ENCODE assay signal across 8 mouse cellular contexts in genomic region chr10:3974380-3974779, GRCm38 (mm10). TPM values are rescaled to one million over a fixed set of nuclear protein-coding genes. Genes with fewer than 3 reads are reported as not detected.
A peak's percentile ranks its signal among the peaks of the same experiment; 100 is the strongest.
DNase-seq lines count a peak whose midpoint lies in the region; ATAC-seq and TF ChIP-seq lines count a peak whose summit lies in the region.

No protein-coding gene starts in this region.

- no peak for DNase-seq in heart, postnatal 36 days
- DNase-seq in testis, postnatal 10 days (ENCODE audit: low spot score) = peak; percentile 37
- DNase-seq in testis, postnatal 14 days (ENCODE audit: low spot score) = no peak
- no peak for DNase-seq in limb, embryonic 14.5 days (ENCODE audit: low spot score)
- DNase-seq in stomach, postnatal 0 days (ENCODE audit: low spot score) = no peak
- DNase-seq in left cerebral cortex, adult 2 months (ENCODE audit: extremely low spot score in 1 of 2, low spot score in 2 of 2) = no peak
- DNase-seq in frontal cortex, postnatal 10 days (ENCODE audit: low spot score in 2 of 2) = no peak

- WGBS in heart, embryonic 15.5 days = 68% methylated on average over 3 of the region's 3 CpGs
- 65% methylated on average over 3 of the region's 3 CpGs for WGBS in limb, embryonic 14.5 days
- 75% methylated on average over 3 of the region's 3 CpGs for WGBS in stomach, postnatal 0 days

- H3K4me1 ChIP-seq in heart, embryonic 15.5 days (replicated peaks) = peaks cover 13% of the 10 kb centered on the region
- peaks cover 12% of the 10 kb centered on the region; the same call in 1 of the 2 replicates for H3K4me1 ChIP-seq in limb, embryonic 14.5 days (ENCODE audit: control insufficient read depth, insufficient read depth, low read length)
- no peaks in the 10 kb centered on the region for H3K4me1 ChIP-seq in stomach, postnatal 0 days (replicated peaks; ENCODE audit: control insufficient read depth, insufficient read depth)

- no peak for TF ChIP-seq POLR2A in limb, embryonic 14.5 days (IDR thresholded peaks at IDR 0.05; ENCODE audit: borderline replicate concordance, extremely low read depth, insufficient read depth, insufficient read length)

- ATAC-seq in heart, embryonic 15.5 days (replicated peaks; ENCODE audit: insufficient number of reproducible peaks, insufficient read depth, low FRiP score, low read depth) = no peak
- no peak for ATAC-seq in limb, embryonic 14.5 days (ENCODE audit: low FRiP score, low read depth)
- ATAC-seq in stomach, postnatal 0 days (ENCODE audit: low FRiP score, low TSS enrichment) = no peak

- no peak overlapping the region for H3K4me3 ChIP-seq in heart, embryonic 15.5 days
- no peak overlapping the region; the same call in 1 of the 2 replicates for H3K4me3 ChIP-seq in limb, embryonic 14.5 days (replicated peaks; ENCODE audit: low read length)
- peak overlapping the region; percentile 68; the same call in 1 of the 2 replicates for H3K4me3 ChIP-seq in stomach, postnatal 0 days (ENCODE audit: low read depth, low read length)
- no peak overlapping the region for H3K4me3 ChIP-seq in left cerebral cortex, adult 2 months

- peak overlapping the region; percentile 92; the same call in 1 of the 2 replicates for H3K4me2 ChIP-seq in heart, embryonic 15.5 days
- H3K4me2 ChIP-seq in limb, embryonic 14.5 days (replicated peaks; ENCODE audit: low read depth, low read length, severe bottlenecking) = peak overlapping the region; percentile 95; the same call in 1 of the 2 replicates
- H3K4me2 ChIP-seq in stomach, postnatal 0 days (replicated peaks; ENCODE audit: low read depth) = no peak overlapping the region

- no peaks in the 10 kb centered on the region for H3K9me3 ChIP-seq in heart, embryonic 15.5 days (replicated peaks)
- no peaks in the 10 kb centered on the region for H3K9me3 ChIP-seq in limb, embryonic 14.5 days (ENCODE audit: control insufficient read depth, low read length)
- no peaks in the 10 kb centered on the region for H3K9me3 ChIP-seq in stomach, postnatal 0 days (ENCODE audit: control insufficient read depth, low read length)

- no peaks in the 10 kb centered on the region for H3K27me3 ChIP-seq in heart, embryonic 15.5 days
- no peaks in the 10 kb centered on the region for H3K27me3 ChIP-seq in limb, embryonic 14.5 days (ENCODE audit: control insufficient read depth, insufficient read depth, low read length)
- no peaks in the 10 kb centered on the region for H3K27me3 ChIP-seq in stomach, postnatal 0 days (ENCODE audit: control insufficient read depth, insufficient read depth, low read length)

- H3K27ac ChIP-seq in heart, embryonic 15.5 days = no peak overlapping the region
- no peak overlapping the region for H3K27ac ChIP-seq in limb, embryonic 14.5 days (replicated peaks; ENCODE audit: low read depth, low read length)
- H3K27ac ChIP-seq in stomach, postnatal 0 days (replicated peaks) = no peak overlapping the region
- no peak overlapping the region for H3K27ac ChIP-seq in left cerebral cortex, adult 2 months

- no peak for TF ChIP-seq EP300 in stomach, postnatal 0 days (optimal IDR thresholded peaks at IDR 0.05)

- intact Hi-C loops in heart, postnatal 36 days (cut with DNase I) = no loop called here
- intact Hi-C loops in left cerebral cortex, adult 2 months (cut with DNase I) = no loop called here

- TF ChIP-seq CTCF in stomach, postnatal 0 days (IDR thresholded peaks at IDR 0.05; ENCODE audit: low read depth) = no peak
- TF ChIP-seq CTCF in left cerebral cortex, adult 2 months (IDR thresholded peaks at IDR 0.05) = no peak

- no peak overlapping the region for H3K9ac ChIP-seq in heart, embryonic 15.5 days
- H3K9ac ChIP-seq in limb, embryonic 14.5 days (ENCODE audit: low read depth, low read length, severe bottlenecking) = no peak overlapping the region
- no peak overlapping the region for H3K9ac ChIP-seq in stomach, postnatal 0 days (ENCODE audit: low read length)

- peaks cover 5% of the 10 kb centered on the region for H3K36me3 ChIP-seq in heart, embryonic 15.5 days
- H3K36me3 ChIP-seq in limb, embryonic 14.5 days (ENCODE audit: control insufficient read depth, insufficient read depth, low read length) = peaks cover 4% of the 10 kb centered on the region; the same call in 1 of the 2 replicates
- H3K36me3 ChIP-seq in stomach, postnatal 0 days (ENCODE audit: control insufficient read depth, insufficient read depth, low read length) = no peaks in the 10 kb centered on the region

RNA-seq across cellular contexts. Expression of gene Mthfd1l, which starts 1.5 kb away (rescaled TPM):
- 7.5 and 8.3 TPM in 2 replicates for polyA plus RNA-seq in heart, embryonic 15.5 days (2015; fragmentation: Nextera tagmentation; extraction: Ambion mirVana)
- 1 to 10 TPM in 1 of 2 experiments, under 1 TPM in 1; 0.87 to 1.3 TPM for total RNA-seq in heart, postnatal 36 days (2021)
- polyA plus RNA-seq in limb, embryonic 14.5 days (2012; rRNA removed) = 8.2 and 10.2 TPM in 2 replicates
- 10.1 and 10.4 TPM in 2 replicates for polyA plus RNA-seq in limb, embryonic 14.5 days (2014; fragmentation: Nextera tagmentation; extraction: Ambion mirVana)
- 5.4 and 5.5 TPM in 2 replicates for polyA plus RNA-seq in stomach, postnatal 0 days (2015; fragmentation: Nextera tagmentation; extraction: Ambion mirVana)
- 1 to 10 TPM; 8.6 to 9.6 TPM for total RNA-seq in left cerebral cortex, adult 2 months (2021)
